Mouse (Mus musculus) kidney, adult 9 months (tissue): ENCODE results near the gene Hmg20b.

Experiments
- DNase-seq: peaks from one replicate; pipeline ENCODE4 v3.0.0; 2022

Hmg20b gene

DNA sequence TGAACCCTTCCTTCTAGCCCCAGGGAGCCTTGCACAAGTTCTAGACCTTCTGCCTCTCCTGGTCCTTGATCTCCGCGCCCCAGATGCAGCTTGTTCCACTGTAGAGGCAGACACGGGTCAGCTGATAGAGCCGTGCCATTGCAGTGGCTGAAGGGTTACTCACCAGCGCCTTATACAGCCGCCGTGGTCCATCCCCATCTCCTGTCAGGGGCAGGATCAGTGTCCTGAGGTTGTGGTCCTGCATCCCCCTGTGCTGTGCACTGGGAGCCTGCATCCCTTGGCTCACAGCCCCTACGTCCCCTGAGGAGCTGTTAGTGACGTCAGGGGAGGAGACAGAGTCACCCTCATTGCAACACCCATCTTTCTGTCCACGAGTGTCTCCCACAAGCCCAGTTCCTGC, 47.0 kb downstream of the Hmg20b start:
- no peak for DNase-seq

GRCm38 (mm10) chr10:81302781-81303218, 47.5 kb downstream of the Hmg20b start:
- DNase-seq: no peak

DNA sequence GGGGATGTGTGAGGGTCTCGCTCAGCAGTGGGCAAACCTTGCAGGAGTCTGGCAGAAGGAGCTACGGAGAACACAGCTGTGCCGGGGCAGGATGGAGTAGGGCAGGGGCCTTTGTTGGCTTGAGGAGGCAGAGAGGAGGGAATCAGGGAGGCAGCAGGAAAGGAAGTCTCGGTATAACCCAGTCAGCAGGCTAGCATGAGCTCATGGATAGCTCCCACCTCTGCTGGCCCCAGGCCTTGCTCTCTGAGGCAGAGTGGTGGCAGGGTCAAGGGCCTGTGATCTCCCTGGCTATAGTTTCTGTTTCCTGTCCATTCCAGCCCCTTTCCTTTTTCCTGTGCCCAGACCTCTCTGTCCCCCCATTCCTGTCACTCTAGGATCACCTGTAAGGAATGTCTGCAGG, 48.0 kb downstream of the Hmg20b start:
- no peak for DNase-seq

GRCm38 (mm10) chr10:81301321-81301720, 49.0 kb downstream of the Hmg20b start:
- DNase-seq: no peak

DNA sequence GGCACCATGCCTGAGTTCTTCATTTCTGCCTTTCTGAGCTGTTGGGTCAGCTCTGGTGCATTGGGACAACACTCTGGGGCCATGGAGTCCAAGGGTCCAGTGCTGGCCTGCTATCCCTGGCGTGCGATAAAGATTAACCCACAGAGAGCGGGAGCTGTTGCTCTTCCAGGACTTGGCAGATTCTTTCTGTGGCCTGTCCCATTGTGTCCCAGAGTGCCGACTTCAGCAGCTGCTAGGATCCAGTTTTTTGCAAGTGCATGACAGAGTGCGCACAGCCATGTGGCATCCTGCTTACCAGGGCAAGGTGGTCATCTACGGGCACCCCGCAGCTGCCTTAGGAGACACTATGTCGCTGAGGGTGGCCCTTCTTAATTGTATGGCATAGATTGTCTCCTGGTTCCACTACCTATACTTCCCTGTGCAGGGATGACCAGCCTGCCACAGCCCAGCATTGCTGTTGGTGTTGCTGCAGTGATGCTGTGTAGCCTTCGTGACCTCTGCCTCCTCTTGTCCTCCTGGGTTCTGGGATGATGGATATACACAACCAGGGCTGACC, 49.9 kb downstream of the Hmg20b start:
- DNase-seq: peak; percentile 91

GRCm38 (mm10) chr10:81299585-81300351, 50.5 kb downstream of the Hmg20b start:
- peak; percentile 88 for DNase-seq

DNA sequence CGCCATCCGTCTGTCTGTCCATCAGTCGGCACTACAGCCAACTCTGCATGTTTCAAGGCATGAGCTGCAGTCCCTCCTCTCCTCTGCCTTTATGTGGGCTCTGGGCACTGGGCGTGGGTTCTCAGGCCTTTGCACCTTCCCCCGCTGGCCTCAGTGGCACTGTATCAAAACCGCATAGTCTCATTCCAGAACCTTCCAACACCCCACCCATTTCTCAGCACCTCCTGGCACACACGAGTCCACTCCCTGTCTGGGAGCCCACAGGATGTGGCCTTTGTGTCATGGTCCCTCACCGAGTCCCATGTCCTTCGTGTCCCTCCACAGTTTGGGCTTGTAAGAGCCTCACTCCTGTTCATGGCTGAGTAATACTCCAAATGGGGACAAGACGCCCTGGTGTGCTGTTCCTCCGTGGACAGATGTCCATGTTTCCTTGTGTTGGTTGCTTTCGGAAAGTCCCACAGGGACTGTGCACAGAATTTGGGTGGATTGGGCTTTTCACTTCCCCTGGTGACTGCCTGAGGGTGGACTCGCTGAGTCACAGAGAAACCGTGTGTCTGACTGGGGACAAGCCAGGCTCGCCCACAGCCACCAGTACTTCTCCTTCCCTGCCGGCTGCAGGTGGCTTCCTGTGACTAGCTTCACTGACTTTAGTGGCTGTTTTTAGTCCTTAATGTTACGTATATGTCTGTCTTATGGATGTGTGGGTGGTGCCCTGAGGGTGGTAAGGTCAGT, 51.7 kb downstream of the Hmg20b start:
- DNase-seq: peak; percentile 26

GRCm38 (mm10) chr10:81297845-81298244, 52.4 kb downstream of the Hmg20b start:
- peak; percentile 79 for DNase-seq

- no peak for DNase-seq
Measured at GRCm38 (mm10) chr10:81297246-81297645, 53.0 kb downstream of the Hmg20b start.
